Mouse (Mus musculus) adrenal gland, adult 2 months (tissue): ENCODE results near the gene Wnt3. TPM values are rescaled to one million over a fixed set of nuclear protein-coding genes. Genes with fewer than 3 reads are reported as not detected.

Experiments
- DNase-seq: peaks from one replicate; pipeline ENCODE4 v3.0.0; 2021
- polyA plus RNA-seq: library from polyadenylated mRNA; depleted of rRNA; stranded (reverse); fragments of >200 nt; gene quantifications from 2 replicates; pipeline ENCODE4 v1.2.3, GENCODE M21; 2012
- total RNA-seq, 2 experiments: library from RNA; stranded (reverse); gene quantifications; 2 replicates each; pipeline ENCODE4 v1.2.3; 2021

Gene Wnt3
- total and polyA plus RNA-seq, 3 experiments = 0.17 TPM; not detected in 2

DNA sequence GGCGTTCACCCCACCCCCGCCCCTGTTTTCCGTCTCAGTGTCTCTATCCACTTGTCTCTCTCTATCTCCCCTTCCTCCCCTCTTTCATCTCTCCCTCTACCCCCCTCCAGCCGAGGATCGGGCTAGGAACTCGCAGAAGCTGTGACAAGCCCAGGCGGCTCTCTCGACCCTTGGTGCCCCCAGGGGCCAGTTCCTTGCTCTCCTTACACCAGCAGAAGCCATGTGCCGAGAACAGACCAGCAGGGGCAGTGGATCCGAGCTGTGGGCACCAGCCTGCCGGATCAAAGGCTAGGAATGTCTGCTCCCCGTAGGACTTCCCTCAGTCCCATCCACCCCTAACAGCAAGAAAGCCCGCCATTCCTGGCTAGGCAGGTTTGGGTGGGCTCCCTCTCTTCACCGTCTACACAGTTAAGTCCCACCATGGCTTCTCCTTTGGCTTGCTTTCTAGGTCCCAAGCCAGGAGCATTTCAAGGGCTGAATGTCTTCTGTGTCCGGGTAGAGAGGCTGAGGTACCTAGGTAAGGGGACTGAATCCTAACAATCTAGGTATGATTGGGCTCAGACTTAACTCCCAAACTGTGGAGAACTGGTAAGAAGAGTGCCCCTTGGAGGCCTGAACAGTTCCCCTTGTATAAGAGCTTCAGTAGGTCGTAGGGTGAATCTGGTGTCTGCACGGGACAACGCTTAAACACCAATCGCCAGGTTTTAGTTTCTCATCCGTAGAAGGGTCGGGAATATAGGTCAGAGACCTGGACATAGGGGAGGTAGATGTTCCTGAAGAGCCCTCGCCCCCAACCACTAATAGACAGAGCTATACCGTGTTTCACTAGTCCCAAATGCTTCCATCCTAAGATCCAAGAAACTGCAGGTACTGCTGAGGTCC is 1.2 kb upstream of the Wnt3 start:
- no peak for DNase-seq

DNA sequence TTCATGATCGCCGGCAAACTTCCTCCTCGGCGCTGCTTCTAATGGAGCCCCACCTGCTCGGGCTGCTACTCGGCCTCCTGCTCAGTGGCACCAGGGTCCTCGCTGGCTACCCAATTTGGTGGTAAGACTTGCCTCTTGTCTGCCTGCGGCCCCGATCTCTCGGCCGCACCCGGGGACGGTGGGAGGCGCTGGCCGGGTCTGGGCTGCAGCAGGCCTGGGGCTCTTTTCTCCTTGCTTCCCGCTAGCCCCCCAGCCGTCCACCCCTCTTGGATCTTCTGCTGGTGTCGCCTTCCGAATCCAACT is 229 bp downstream of the Wnt3 start:
- DNase-seq = no peak

DNA sequence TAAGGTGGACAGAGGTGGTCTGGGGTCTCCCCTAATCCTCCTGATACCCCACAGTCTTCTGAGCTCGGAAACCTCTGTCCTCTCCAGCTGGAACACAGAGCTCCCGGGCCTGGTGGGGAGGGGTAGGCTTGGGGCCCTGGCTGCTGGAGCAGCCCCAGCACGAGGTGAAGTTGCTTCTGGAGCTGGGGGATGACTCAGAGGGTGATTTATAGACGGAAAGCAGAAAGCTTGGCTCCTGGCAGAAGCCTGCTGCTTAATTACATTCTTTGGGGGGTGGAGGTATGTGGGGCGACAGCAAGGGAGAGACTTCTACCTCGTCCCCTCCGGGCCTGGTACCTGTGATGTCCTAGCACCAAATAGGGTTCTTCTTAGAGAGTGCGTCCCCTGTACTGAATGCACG is 6.2 kb downstream of the Wnt3 start:
- peak; percentile 76 for DNase-seq

DNA sequence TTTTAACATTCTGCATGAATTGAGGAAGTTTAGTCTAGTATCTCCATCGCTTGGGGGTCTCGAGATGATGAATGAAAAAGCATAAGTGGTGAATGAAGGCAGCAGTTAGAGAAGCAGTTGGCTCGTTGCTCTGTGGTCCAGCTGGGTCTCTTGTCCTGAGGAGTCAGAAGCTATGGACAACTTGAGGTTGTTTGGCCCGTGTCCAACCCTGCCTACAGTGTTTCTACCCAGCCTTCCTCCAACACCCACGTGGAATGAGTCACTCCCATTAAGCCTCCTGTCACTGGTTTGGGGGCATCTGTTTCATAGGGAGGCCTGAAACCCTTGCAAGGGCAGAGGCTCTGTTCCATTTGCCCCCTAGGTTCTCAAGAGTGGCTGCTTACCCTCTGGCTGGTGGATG is 16.0 kb downstream of the Wnt3 start:
- no peak for DNase-seq

DNA sequence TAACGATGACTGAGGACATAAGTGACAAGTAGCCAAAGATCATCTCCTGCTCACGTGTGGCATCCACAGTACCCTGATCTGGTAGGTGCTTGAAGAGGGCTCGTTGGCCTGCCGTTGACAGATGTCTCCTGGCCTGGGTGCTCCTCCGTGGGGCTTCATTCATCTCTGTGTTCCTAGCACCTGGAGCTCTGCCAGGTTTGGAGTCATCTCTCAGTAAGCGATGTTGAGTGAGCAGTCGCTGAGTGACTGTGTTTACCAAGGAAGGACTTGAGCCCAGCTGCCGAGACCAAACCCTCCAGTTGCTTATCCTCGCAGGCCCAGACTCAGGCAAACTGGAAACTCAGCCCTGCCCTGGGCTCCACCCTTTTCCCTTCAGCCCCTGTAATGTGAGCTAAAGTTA is 27.2 kb downstream of the Wnt3 start:
- DNase-seq = peak; percentile 23

DNA sequence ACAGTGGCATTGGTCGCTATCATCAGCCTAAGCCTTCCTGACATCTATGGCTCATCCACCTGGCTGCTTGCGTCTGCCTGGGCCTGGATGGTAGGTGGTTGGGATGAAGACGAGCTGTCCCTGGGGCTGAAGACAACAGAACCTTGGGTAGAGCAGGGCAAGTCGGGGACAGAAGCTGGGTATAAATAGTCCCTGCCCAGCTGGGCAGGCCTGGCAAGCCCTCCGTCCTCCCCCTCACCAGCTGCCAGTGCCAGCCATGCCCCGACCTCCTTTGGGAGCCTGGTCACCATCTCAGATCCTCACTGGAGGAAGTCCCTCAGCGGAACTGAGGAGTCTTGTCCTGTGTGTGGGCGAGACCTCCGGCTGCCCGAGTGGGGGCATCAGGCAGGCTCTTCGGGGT is 30.2 kb downstream of the Wnt3 start:
- no peak for DNase-seq

DNA sequence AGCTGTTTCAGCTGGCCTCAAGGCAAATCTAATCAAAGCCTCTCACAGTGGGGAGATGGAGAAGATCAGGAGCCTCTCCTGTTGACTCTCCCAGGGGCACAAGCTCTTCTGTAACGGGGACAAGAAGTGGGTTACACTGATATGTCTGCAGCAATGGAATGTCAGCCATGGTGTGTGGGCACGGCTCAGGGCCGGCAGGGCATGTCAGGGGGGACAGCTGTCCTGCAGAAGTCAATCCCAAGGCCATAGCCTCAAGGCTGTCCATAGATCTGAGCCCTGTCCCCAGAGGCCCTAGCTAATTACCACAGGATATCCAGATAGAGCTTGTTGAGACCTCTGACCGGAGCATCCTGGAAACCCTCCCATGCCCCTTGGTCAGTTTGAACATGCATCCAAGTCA is 30.9 kb downstream of the Wnt3 start:
- DNase-seq = no peak

DNA sequence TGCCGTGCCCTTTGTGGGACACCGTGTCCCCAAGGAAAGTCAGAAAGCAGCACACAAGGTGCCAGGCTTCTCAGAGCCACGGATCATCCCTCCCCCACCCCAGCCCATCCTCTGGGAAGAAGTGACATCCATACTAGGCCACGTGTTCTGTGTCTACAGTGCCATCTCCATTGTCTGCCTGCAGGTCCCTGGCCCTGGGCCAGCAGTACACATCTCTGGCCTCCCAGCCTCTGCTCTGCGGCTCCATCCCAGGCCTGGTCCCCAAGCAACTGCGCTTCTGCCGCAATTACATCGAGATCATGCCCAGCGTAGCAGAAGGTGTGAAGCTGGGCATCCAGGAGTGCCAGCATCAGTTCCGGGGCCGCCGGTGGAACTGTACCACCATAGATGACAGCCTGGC is 34.0 kb downstream of the Wnt3 start:
- DNase-seq = no peak

DNA sequence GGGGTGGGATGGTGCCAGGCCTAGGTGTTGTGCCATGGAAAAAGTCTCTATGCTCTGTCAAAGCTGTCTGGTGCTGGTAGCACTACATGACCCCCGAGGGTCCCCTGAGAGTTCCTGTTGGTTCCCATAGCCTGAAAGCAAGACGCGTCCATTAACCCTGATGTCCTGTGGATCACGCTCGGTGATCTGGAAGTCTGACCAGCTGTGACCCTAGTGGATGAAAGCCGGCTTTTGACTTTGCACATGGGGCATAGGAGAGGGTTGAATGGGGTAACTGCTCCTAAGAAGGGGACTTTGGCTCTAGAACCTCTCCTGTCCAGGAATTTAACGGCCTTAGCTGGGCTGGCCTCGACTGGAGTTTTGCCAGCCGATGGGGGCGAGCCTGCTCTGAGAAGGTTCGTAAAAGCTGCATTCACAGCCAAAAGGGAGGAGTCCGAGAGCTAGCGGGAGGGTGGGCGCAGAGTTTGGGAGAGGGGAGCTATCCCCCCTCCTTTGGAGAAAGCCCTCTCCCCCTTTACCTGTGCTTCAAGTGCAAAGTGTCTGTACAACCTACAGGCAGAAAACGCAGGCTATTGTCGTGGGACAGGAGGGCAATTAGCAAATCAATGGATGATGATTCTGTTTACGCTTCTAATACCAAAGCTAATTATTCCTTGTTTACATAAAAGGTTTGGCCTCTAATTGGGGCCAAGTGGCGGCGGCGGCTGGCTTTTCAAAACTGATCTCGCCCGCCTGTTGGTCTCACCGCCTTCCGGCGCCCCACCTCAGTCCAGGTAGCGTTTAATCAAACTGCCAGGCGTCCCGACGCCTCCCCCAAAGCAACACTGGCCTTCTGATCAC is 35.0 kb downstream of the Wnt3 start:
- DNase-seq = no peak

DNA sequence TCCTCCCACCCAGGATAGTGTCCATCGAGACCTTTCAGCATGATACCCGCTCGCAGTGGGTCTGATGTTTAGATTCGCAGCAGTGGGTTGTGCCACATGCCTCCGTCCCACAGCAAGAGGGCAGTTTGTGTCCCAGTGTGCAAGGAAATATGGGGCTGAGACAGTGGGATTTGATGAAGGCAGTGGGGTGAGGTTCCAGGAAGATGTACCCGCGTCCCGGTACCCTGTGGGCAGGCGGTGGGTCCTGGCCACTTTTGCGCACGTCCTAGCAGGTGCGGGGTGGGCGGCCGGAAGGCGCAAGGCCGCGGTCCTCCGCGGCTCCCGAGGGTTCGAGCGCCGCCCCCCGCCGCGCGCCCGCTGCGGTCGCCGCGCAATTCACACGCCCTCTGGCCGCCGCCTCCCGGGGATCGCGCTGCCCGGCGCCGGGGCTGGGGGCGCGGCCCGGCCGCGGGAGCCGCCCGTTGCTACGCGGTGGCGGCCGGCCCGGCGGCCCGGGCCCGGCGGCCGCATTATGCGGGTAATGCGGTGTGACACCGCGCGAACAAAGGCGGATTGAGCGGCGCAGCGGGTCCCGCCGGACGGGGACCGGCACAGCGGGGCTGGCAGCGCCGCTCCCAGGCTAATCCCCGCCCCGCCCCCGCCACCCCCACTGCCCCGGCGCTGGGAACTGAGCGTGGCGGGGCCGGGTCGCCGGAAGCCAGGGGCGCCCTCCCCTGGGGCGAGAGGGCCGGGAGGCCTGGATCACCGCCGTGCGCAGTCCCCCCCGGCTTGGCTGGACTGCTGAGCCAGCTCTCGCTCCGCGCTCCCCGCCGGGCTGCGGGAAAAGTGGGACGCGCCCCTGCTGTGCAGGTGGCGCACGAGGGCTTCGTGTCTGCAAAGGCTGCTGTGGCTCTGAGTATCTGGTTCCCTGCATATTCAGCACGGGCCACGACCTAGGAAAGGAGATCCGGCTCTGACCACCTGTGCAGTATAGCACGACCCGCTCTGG is 36.0 kb downstream of the Wnt3 start:
- DNase-seq = peak; percentile 56

DNA sequence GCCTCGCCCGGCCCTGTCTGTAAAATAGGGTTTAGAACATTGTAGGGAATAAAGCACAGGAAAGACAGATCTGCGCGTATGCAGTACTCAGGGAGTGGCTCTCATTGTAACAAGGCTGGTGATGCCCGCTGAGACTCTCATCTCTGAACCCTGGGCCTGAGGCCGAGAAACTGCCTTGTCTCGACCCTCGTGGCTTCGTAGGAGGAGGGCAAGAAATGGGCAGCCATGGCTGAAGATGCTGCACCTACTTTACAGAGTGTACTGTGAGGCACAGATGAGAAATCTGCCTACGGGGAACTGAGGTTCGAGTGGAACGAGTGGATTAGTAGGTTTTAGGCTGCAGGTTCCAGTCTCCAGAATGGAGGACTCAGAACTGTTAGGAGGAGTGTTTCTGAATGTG is 36.7 kb downstream of the Wnt3 start:
- DNase-seq = no peak

DNA sequence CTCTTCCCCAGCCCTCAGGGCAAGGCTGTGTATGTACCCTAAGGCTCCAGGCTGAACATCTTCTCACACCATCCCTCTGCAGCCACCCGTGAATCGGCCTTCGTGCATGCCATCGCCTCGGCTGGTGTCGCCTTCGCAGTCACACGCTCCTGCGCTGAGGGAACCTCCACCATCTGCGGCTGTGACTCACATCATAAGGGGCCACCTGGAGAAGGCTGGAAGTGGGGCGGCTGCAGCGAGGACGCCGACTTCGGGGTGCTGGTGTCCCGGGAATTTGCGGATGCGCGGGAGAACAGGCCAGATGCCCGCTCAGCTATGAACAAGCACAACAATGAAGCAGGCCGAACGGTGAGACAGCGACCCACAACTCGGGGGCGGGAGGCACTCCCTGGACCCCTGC is 37.3 kb downstream of the Wnt3 start:
- no peak for DNase-seq

DNA sequence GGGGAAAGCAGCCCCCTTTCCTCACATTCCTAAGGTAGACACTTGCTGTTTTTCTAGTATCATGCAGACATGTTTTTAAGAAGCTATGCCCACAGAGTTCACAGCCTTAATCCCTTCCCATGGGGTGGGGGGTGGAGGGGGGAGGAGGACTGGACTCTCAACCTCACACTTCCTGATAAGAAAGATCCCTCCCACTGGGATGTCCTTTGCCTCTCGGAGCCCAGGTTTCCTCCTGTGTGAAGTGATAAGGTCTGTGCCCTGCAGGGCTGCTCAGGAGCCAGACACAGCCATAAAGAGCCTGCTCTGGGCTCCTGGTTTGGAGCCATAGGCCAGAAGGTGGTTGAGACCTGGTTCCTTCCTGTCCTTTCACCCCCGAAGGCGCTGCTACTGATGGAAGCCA is 40.9 kb downstream of the Wnt3 start:
- no peak for DNase-seq

DNA sequence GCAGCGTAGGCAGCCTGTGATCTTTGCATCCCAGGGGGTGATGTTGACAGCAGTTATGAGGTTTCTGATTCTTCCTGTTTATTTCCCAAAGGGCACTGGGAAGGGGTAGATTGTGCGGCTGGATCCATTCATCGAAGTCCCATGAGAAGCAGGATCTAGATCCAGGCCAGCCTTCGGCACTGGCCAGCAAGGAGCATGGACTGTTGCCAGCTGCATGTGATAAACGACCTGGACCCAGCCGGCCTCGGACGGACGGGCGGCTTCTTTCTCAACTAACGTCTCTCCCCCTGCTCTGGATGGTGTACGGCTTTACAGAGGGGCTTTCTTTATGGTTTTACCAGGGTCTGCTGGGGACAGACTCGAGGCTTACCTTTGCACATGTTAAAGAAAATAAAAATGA is 42.0 kb downstream of the Wnt3 start:
- peak; percentile 67 for DNase-seq

DNA sequence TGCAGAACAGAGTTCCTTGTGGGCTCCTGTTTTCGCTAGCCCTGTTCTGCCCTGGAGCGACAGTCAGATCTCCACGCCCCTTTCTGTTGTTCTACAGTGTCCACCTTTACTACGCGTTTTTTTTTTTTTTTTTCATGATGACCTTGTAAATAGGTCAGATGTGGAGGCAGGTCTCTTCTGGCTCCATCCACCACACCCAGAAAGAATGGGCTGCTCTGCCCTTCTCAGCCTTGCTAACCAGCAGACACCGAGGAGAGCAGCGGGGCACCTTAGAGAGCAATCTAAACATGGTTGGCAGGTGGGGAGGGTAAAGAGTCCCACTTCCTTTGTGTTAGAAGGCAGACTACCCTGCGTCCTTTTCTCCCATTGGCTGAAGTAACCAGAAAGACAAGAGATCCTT is 42.8 kb downstream of the Wnt3 start:
- no peak for DNase-seq

DNA sequence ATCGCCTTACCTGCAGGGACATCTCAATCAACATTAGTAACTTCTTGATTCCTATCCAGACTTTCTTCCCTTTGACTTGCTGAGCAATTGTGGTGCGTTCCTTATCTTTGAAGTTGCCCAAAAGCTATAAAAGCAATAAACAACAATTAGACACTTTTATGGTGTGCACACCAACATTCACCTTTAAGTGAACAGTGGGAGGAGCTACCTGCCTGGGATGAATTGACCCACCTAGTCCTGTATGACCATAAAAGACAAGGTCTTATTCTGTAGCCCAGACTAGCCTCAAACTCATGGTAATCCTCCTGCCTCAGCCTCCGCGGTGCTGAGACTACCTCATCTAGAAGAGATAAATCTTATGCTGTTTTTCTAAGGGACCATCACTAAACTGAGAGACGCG is 53.3 kb downstream of the Wnt3 start:
- no peak for DNase-seq

DNA sequence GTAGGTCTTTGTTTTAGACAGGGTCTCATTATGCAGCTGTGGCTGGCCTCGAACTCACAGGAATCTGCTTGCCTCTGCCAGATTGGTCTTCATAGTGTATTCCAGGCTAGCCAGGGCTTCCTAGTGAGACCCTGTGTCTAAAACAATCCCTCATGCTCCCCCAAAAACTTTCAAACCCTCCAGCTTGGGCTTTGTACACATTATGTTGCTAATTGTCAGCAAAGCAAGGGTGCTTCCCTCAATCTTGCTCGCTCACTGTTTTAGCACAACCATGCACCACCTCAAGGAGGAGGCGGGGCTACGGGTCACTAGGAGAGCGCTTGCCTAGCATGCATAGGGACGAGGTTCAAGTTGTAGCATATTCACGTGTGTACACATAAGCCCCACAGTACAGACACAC is 54.9 kb downstream of the Wnt3 start:
- peak; percentile 29 for DNase-seq

DNA sequence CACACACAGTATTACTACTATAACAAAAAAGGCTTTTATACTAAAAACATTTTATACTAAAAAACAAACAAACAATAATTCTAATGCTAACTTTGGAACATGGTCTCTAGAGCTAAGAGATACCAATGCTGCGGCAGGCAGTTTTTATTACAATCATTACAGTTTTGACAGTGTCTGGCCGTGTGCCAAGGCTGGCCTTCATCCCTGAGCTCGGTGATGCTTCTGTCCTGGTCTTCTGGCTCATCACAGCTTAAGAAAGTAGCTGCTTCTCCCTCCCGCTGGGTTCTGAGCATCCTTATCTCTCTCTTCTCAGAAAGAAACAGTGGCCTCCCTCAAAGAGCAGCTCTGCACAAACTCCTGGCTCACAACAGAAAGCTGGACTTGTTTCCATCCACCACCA is 56.0 kb downstream of the Wnt3 start:
- DNase-seq = peak; percentile 62

DNA sequence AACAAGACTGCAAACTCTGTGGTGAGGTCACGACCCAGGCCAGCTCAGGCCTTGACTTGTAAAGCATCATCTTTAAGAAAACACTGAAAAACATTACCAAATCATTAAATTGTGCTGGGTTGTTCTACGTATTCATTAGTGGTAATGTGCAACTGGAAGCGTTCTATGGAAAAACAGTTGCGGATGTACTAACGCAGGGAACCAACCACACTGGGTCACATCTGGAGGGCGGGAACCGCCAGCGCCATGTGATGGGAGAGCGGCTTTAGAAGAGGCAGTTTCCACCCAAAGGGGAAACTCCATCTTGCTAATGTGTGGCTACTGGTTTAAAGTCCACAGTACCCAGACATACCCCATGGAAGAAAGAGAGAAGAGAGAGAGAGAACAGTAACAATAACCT is 56.5 kb downstream of the Wnt3 start:
- DNase-seq = no peak

DNA sequence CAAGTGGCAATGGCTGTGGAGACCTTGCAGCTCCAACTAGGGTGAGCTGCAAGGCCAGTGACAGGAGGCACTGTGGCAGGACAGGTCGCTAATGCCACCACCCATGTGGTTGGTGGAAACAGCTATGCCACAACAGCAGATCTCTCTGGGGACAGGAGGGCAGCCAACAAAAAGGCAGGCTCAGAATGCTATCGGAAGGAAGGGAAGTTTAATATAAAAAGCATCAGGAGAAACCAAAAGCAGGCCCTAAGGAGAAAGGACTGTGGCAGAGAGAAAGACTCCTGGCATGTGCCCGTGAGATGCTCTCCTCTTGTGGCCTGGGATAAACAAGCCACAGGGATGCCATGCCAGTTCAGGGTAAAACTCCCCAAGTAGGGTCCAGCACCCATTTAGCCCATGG is 57.8 kb downstream of the Wnt3 start:
- no peak for DNase-seq

DNA sequence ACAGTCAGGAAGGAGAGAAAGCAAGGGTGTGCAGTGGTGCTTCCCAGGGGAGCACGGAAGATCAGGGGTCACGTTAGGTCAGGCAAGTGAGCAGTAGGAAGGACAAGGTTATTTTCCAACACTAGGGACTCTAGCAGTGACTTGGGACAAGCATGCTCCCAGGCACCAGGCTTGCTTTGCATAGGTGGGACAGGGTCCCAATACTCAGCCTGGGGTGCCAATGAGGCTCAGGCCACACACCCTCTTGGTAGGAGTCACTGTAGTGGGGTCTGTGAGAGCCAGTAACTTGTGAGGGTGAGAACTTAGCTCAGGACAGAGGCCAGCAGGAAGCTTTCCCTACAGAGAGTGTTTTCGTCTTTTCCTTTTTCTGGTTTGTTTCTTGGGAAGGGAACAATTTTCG is 58.4 kb downstream of the Wnt3 start:
- DNase-seq = no peak

DNA sequence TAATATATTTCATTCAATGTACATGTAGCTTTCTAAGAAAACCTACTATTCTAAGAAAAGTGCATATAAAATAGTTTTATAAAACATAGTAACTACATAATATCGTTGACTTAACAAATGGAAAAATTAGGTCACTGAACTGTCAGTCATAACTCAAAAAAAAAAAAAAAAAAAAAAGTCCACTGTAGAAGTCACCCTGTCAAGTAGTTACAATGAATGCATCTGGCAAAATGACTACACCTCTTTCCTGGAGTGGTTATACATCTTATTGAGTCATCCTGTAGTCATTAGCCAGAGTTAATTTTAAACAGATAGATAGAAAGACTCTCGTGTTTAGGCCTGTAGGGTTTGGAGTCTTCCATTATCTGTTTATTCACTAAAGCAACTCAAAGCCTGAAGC is 65.0 kb downstream of the Wnt3 start:
- no peak for DNase-seq
